Mouse (Mus musculus) kidney, postnatal 0 days (tissue): Measurements from ENCODE around the gene Sdccag8. TPM values are rescaled to one million over a fixed set of nuclear protein-coding genes. Genes with fewer than 3 reads are reported as not detected.
A peak's percentile ranks its signal among the peaks of the same experiment; 100 is the strongest.

Source experiments
- ATAC-seq: fragments of 200-750 bp; cut with Nextera tagmentation; replicated peaks from 2 replicates; pipeline ENCODE4 v1.8.0; 2017; ENCODE audit warnings: low read depth, moderate number of reproducible peaks, moderate TSS enrichment, moderate library complexity; ENCODE audit not compliant: low FRiP score
- DNase-seq: peaks from one replicate; pipeline ENCODE4 v3.0.0-alpha.2; 2016; ENCODE audit warnings: low spot score
- H3K27ac ChIP-seq: fragments of 300-500 bp; sonication (generic); 2 replicates; pipeline ENCODE4 v1.5.1; 2014; ENCODE audit warnings: mild to moderate bottlenecking
- H3K27me3 ChIP-seq: fragments of 300-500 bp; sonication (generic); 2 replicates; pipeline ENCODE4 v1.6.1; 2014; ENCODE audit warnings: low read length, mixed read lengths; ENCODE audit not compliant: insufficient read depth
- H3K36me3 ChIP-seq: fragments of 300-500 bp; sonication (generic); 2 replicates; pipeline ENCODE4 v1.6.1; 2014; ENCODE audit warnings: low read length, mixed read lengths; ENCODE audit not compliant: insufficient read depth
- H3K4me1 ChIP-seq: fragments of 300-500 bp; sonication (generic); replicated peaks from 2 replicates; pipeline ENCODE4 v1.6.1; 2014; ENCODE audit warnings: antibody characterized with exemption, low read length, mixed read lengths; ENCODE audit not compliant: insufficient read depth
- H3K4me2 ChIP-seq: fragments of 300-500 bp; sonication (generic); 2 replicates; pipeline ENCODE4 v1.6.1; 2014; ENCODE audit warnings: mild to moderate bottlenecking, low read length, moderate library complexity, mixed read lengths
- H3K4me3 ChIP-seq: fragments of 300-500 bp; sonication (generic); replicated peaks from 2 replicates; pipeline ENCODE4 v1.5.1; 2014; ENCODE audit warnings: low read depth, low read length
- H3K9ac ChIP-seq: fragments of 300-500 bp; sonication (generic); 2 replicates; pipeline ENCODE4 v1.6.1; 2014; ENCODE audit warnings: low read depth, low read length
- H3K9me3 ChIP-seq: fragments of 300-500 bp; sonication (generic); replicated peaks from 2 replicates; pipeline ENCODE4 v1.6.1; 2016; ENCODE audit warnings: low read length, inconsistent platforms, mixed read lengths
- CTCF ChIP-seq: IDR thresholded peaks from 2 replicates; pipeline ENCODE4 v1.5.1; 2016; ENCODE audit warnings: antibody characterized with exemption, low read depth, mild to moderate bottlenecking, moderate library complexity
- WGBS: fragments of 180-500 bp; shearing (Covaris S2); extraction: QIAGEN DNeasy Blood & Tissue Kit; methylation state at CpG from one replicate; pipeline ENCODE4 v1.1.7; 2014; 5-methylcytosine and 5-hydroxymethylcytosine counted together
- polyA plus RNA-seq: library from polyadenylated mRNA; unstranded; fragments of >200 nt; fragmentation: Nextera tagmentation; extraction: Ambion mirVana; gene quantifications from 2 replicates; pipeline ENCODE4 v1.2.1, GENCODE M21; 2015

Gene Sdccag8
- polyA plus RNA-seq, 1 experiment from 2014 or later = 22.7 TPM

DNA sequence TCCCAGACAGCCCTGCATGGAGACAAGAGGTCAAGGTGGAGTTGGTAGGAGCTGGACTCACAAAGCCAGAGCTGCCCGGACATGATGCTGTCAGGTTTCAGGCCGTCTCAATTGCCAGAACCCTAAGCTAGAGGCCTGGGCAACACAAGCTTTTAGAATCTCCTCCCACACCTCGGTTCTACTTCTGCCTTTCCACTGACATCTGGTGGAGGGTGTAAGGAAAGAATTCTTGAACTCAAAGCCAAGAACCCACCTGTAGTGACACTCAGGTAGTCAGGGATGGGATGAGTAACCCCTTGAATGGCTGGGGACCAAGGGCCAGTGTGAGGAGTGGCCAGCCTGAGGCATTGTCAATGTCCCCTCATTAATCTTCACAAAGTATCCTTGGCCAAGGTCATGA is 208.3 kb downstream of the Sdccag8 start:
- Histone ChIP-seq H3K9ac (no peak overlapping the region), H3K4me1 (no peaks in the 10 kb centered on the region), H3K4me3 (no peak overlapping the region), H3K27ac (no peak overlapping the region), H3K27me3 (no peaks in the 10 kb centered on the region), H3K4me2 (no peak overlapping the region), H3K36me3 (0 out of 2 replicates have a peak, but pooled peaks cover 6% of the 10 kb centered on the region), H3K9me3 (no peaks in the 10 kb centered on the region)
- DNase-seq = peak; percentile 29
- ATAC-seq = no peak
- 38% methylated on average over 3 of the region's 3 CpGs for WGBS
- TF ChIP-seq CTCF = peak; percentile 37

DNA sequence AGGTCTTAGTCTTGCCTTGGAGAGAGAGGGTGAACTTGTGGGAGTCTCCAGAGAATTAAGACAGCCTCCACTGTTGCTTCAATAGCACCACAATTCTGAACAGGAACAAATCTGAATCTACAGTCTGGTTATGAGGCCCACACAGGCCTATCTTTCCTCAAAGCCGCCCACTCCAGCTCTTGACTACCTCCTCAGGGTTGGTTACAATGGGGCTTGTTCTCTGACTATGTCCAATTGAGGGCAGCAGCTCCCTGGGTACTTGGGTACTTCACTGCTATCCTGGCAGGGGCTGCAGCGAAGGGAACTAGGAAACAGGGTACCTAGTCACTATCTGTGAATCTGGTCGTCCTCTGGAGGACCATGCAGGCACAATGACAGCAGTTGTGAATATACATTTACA is 213.2 kb downstream of the Sdccag8 start:
- Histone ChIP-seq H3K4me2 (no peak overlapping the region), H3K27me3 (no peaks in the 10 kb centered on the region), H3K27ac (no peak overlapping the region), H3K4me1 (no peaks in the 10 kb centered on the region), H3K9me3 (no peaks in the 10 kb centered on the region), H3K4me3 (no peak overlapping the region), H3K9ac (no peak overlapping the region), H3K36me3 (0 out of 2 replicates have a peak, but pooled peaks cover 3% of the 10 kb centered on the region)
- WGBS = 88% methylated on average over 3 of the region's 3 CpGs
- ATAC-seq = no peak
- no peak for DNase-seq
- TF ChIP-seq CTCF = no peak

DNA sequence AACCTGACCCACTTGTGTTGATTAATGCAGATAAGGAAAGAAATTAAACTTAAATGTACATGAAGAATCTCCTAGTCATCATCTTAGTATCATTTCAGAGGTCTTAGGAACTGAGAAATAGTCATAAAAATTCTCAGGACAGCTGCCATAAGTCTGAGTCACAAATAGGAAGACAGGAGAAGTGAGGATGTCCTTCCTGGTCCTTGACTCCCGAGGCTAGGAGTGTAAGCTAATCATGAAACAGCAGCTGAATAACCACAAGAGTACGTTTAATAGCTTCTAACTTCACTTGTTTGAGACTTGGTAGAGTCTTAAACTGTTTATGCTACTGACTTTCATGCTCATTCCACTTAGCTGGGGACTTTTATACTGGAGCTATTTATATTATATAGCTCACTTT is 214.6 kb downstream of the Sdccag8 start:
- TF ChIP-seq CTCF = no peak
- ATAC-seq = no peak

DNA sequence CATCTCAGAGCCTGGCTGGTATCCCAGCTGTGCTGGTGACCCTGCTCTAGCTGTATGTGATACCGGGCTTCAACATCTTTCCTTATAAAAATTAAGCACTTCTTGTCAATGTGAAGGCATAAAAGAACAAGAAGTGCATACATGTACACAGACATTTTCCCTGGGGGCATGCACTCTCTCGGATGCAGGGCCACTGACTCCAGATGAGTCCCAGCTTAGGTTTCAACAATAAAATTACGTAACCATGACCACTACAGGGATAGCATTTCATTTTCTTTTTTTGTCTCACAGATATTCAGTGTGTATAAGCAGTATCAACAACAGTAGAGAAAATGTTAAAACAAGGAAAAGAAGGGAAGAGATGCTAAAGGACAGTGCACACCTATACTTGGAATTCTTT is 216.2 kb downstream of the Sdccag8 start:
- no peaks in the 10 kb centered on the region for H3K9me3 ChIP-seq
- no peaks in the 10 kb centered on the region for H3K36me3 ChIP-seq
- no peak for DNase-seq
- no peak overlapping the region for H3K9ac ChIP-seq
- no peak overlapping the region for H3K27ac ChIP-seq
- no peak for TF ChIP-seq CTCF
- no peak overlapping the region for H3K4me2 ChIP-seq
- no peak for ATAC-seq
- H3K4me3 ChIP-seq = no peak overlapping the region
- no peaks in the 10 kb centered on the region for H3K27me3 ChIP-seq
- no peaks in the 10 kb centered on the region for H3K4me1 ChIP-seq
- 52% methylated on average over 3 of the region's 3 CpGs for WGBS

More for the DNA sequence above, 214.6 kb downstream of the Sdccag8 start:
- no peak for DNase-seq
- Histone ChIP-seq H3K9me3 (no peaks in the 10 kb centered on the region), H3K9ac (no peak overlapping the region), H3K36me3 (0 out of 2 replicates have a peak, but pooled peaks cover 3% of the 10 kb centered on the region), H3K27me3 (no peaks in the 10 kb centered on the region), H3K4me1 (no peaks in the 10 kb centered on the region), H3K4me2 (no peak overlapping the region), H3K4me3 (no peak overlapping the region), H3K27ac (no peak overlapping the region)
- WGBS = 75% methylated on average over 2 of the region's 2 CpGs

DNA sequence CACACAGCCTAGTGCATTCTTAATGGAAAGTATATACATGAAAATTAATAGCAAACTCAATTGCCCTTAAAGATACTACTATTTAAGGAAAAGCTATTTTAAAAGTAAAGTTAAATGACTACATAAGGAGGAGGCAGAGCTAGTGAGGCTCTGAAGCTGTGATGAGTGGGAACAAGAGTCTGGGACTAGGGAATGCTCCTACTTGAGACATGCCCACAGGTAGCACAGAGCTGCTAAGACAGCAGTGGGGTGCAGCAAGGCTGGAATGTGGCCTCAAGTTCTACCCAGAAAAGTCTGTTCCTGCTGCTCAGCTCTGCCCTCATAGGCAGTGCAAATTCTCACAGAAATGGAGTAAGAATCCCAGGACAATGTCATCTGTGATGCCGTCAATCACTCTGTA is 216.7 kb downstream of the Sdccag8 start:
- ATAC-seq (no peak), DNase-seq (no peak)
- Histone ChIP-seq H3K4me3 (no peak overlapping the region), H3K4me2 (no peak overlapping the region), H3K36me3 (no peaks in the 10 kb centered on the region), H3K9me3 (no peaks in the 10 kb centered on the region), H3K27ac (no peak overlapping the region), H3K4me1 (no peaks in the 10 kb centered on the region), H3K27me3 (no peaks in the 10 kb centered on the region), H3K9ac (no peak overlapping the region)
- no peak for TF ChIP-seq CTCF
- WGBS = 92% methylated on average over 1 of the region's 1 CpGs

DNA sequence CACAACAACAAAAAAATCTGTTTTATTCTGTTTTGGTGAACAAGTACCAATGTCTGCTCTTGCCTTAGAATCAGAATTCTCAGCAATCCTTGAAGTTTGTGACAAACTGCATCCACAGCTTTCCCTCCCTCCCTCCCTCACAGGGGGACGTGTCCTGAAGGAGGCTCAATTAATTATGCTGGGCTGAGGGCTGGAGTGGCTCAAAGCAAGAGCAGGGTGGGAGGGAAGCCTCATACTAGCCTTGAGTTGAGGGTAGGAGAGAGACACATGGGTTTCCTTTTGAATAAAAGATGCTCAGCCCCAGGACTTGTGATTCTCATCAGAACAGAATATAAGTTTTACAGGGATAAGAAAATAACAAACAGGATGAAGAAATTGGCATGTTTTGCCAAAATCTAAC is 217.8 kb downstream of the Sdccag8 start:
- no peaks in the 10 kb centered on the region for H3K9me3 ChIP-seq
- no peaks in the 10 kb centered on the region for H3K27me3 ChIP-seq
- ATAC-seq (no peak), DNase-seq (no peak)
- WGBS = 24% methylated on average over 1 of the region's 1 CpGs
- no peak overlapping the region for H3K9ac ChIP-seq
- no peak overlapping the region for H3K4me3 ChIP-seq
- no peak overlapping the region for H3K27ac ChIP-seq
- H3K4me2 ChIP-seq = no peak overlapping the region
- TF ChIP-seq CTCF = no peak
- H3K36me3 ChIP-seq = no peaks in the 10 kb centered on the region
- H3K4me1 ChIP-seq = no peaks in the 10 kb centered on the region

DNA sequence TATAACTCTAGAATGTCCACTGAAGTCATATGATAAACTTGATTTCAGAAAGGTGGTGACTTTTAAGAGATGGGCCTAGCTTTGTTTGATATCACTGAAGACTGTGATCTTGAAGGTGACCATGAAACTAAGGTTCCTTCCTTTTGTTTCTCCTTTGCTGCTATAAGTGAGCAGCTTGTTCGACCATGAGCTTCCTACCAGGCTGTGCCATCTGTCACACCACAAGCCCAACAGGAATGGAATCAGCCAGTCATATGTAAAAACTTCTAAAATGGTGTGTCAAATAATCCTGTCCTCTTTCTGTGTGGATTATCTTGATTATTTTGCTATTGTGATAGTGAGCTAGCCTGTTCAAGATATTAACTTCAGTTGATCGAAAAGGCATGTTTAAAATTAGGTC is 221.0 kb downstream of the Sdccag8 start:
- Histone ChIP-seq H3K4me1 (no peaks in the 10 kb centered on the region), H3K9me3 (no peaks in the 10 kb centered on the region), H3K9ac (no peak overlapping the region), H3K36me3 (no peaks in the 10 kb centered on the region), H3K4me2 (no peak overlapping the region), H3K27ac (no peak overlapping the region), H3K27me3 (no peaks in the 10 kb centered on the region), H3K4me3 (no peak overlapping the region)
- no peak for ATAC-seq
- DNase-seq = no peak
- 94% methylated on average over 2 of the region's 2 CpGs for WGBS
- TF ChIP-seq CTCF = no peak
